Mouse (Mus musculus) CD4-positive, CD25-positive, alpha-beta regulatory T cell (primary cell): ENCODE data around the gene Plcz1. TPM values are rescaled to one million over a fixed set of nuclear protein-coding genes. Genes with fewer than 3 reads are reported as not detected.

ENCODE experiments used
- polyA plus RNA-seq: library from polyadenylated mRNA; unstranded; fragments of 100-300 nt; shearing (Covaris generic); gene quantifications from one replicate; pipeline ENCODE4 v1.2.1, GENCODE M21; 2017

Plcz1 gene
- polyA plus RNA-seq, result not detected

GRCm38 (mm10) chr6:140041357-140041756, at the start of gene Plcz1:
Gene Plcz1, minus strand, starts transcription at chr6:140041457.

DNA sequence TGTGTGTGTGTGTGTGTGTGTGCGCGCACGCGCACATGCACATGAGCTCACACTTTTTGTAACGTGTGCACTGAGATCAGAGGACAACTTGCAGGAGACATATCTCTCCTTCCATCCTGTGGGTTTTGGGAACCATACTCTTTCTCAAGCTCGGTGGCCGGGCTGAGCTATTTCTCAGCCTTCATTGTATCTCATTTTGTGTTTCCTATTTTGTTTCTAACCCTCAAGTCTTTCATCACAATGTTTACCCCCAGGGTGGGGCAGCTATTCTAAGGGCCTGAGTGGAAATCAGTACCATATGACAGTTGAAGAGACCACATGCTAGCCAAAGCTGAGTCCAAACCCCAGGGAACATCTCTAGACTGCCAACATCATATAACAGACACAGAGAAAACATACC, 305 bp downstream of the Plcz1 start, which contains the start of gene Capza3:
Capza3 (plus strand) TSS at position 301 of the 400 bp plus-strand sequence.

Other genes with a start within 250 kb of the Plcz1 start
- gene Capza3, start 205 bp downstream of the Plcz1 start, polyA plus RNA-seq, result not detected